Mouse (Mus musculus) limb, embryonic 13.5 days (tissue): ENCODE results near the gene Bod1l. TPM values are rescaled to one million over a fixed set of nuclear protein-coding genes. Genes with fewer than 3 reads are reported as not detected.
A peak's percentile ranks its signal among the peaks of the same experiment; 100 is the strongest.

Experiments
- ATAC-seq: fragments of 200-750 bp; cut with Nextera tagmentation; 2 replicates; pipeline ENCODE4 v1.8.0; 2017; ENCODE audit warnings: low read depth, moderate number of reproducible peaks, moderate TSS enrichment; ENCODE audit not compliant: low FRiP score
- H3K27ac ChIP-seq: fragments of 300-500 bp; sonication (generic); 2 replicates; pipeline ENCODE4 v1.5.1; 2015; ENCODE audit warnings: inconsistent platforms, mild to moderate bottlenecking, moderate library complexity
- H3K27me3 ChIP-seq: fragments of 300-500 bp; sonication (generic); 2 replicates; pipeline ENCODE4 v1.6.1; 2015; ENCODE audit warnings: mild to moderate bottlenecking, inconsistent platforms
- H3K36me3 ChIP-seq: fragments of 300-500 bp; sonication (generic); 2 replicates; pipeline ENCODE4 v1.6.1; 2015; ENCODE audit warnings: inconsistent platforms, mild to moderate bottlenecking, moderate library complexity
- H3K4me1 ChIP-seq: fragments of 300-500 bp; sonication (generic); 2 replicates; pipeline ENCODE4 v1.6.1; 2015; ENCODE audit warnings: inconsistent platforms
- H3K4me2 ChIP-seq: fragments of 300-500 bp; sonication (generic); replicated peaks from 2 replicates; pipeline ENCODE4 v1.6.1; 2015; ENCODE audit warnings: inconsistent platforms, mild to moderate bottlenecking, moderate library complexity
- H3K4me3 ChIP-seq: fragments of 300-500 bp; sonication (generic); 2 replicates; pipeline ENCODE4 v1.5.1; 2015; ENCODE audit warnings: moderate library complexity, mild to moderate bottlenecking, inconsistent platforms
- H3K9ac ChIP-seq: fragments of 300-500 bp; sonication (generic); 2 replicates; pipeline ENCODE4 v1.6.1; 2015; ENCODE audit warnings: mild to moderate bottlenecking, inconsistent platforms
- H3K9me3 ChIP-seq: fragments of 300-500 bp; sonication (generic); 2 replicates; pipeline ENCODE4 v1.6.1; 2016; ENCODE audit warnings: inconsistent platforms
- WGBS: fragments of 180-500 bp; shearing (Covaris S2); methylation state at CpG from one replicate; pipeline ENCODE4 v1.1.7; 2015; 5-methylcytosine and 5-hydroxymethylcytosine counted together
- polyA plus RNA-seq: library from polyadenylated mRNA; unstranded; fragments of >200 nt; fragmentation: Nextera tagmentation; extraction: Ambion mirVana; gene quantifications from 2 replicates; pipeline ENCODE4 v1.2.1, GENCODE M21; 2015

Gene Bod1l
- polyA plus RNA-seq, 1 experiment from 2014 or later, result 26.7 TPM

GRCm38 (mm10) chr5:41763731-41764721, 80.1 kb downstream of the Bod1l start, which contains the start of gene Nkx3-2:
TSS of gene Nkx3-2 (minus strand) at chr5:41764501.
- peak; percentile 77 for ATAC-seq
- no peaks in the 10 kb centered on the region for H3K9me3 ChIP-seq
- peak within 1 kb of the TSS; percentile 80 for H3K9ac ChIP-seq
- 0 out of 2 replicates have a peak, but pooled peaks cover 3% of the 10 kb centered on the region for H3K36me3 ChIP-seq
- H3K4me1 ChIP-seq, result peaks cover 38% of the 10 kb centered on the region
- under 1% methylated on average over 79 of the region's 79 CpGs for WGBS
- peaks cover 88% of the 10 kb centered on the region for H3K27me3 ChIP-seq
- peak within 1 kb of the TSS; percentile 56 for H3K4me3 ChIP-seq
- H3K27ac ChIP-seq, result peak within 1 kb of the TSS; percentile 73; the same call in 1 of the 2 replicates
- H3K4me2 ChIP-seq, result peak within 1 kb of the TSS; percentile 75

DNA sequence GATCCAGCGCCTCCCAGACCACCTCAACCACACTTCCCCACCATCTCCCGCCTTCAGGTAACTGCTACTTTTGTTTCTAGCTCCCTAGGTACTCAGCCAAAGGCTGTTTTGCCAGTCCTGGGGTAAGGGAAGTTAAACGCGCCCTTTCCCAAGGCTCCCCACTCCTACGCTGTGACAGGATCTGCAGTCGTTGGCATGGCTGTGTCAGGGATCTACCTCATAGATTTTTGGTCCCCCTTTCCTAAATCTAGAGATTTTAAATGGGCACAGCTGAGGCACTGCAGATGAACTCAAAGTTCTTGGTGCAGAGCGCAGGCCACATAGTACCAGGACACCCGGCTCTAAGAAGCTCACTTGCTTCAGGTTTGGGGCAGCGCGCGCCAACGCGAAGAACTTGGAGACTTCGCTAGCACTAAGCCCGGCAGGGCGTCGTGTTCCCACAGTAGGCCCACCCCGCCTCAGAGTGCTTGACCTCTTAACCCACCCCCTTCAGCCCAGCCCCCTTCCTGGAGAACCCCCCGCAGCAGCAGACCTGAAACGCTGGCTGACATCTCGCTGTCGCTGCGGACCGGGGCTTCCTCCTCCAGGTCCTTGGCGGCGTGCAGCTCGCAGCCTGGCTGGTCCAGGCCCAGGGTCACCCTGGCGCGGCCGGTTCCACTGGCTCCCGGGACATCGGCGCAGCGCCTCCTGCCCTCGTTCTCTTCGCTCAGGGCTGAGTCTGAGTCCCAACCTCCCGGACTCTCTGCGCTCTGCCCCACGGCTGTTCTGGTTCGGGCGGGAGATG, 81.0 kb downstream of the Bod1l start:
- H3K36me3 ChIP-seq, result 0 out of 2 replicates have a peak, but pooled peaks cover 3% of the 10 kb centered on the region
- H3K9ac ChIP-seq, result peak overlapping the region; percentile 80
- peak overlapping the region; percentile 75 for H3K4me2 ChIP-seq
- no peaks in the 10 kb centered on the region for H3K9me3 ChIP-seq
- H3K4me3 ChIP-seq, result peak overlapping the region; percentile 56
- peak overlapping the region; percentile 73; the same call in 1 of the 2 replicates for H3K27ac ChIP-seq
- ATAC-seq, result peak; percentile 42
- 2% methylated on average over 41 of the region's 41 CpGs for WGBS
- H3K4me1 ChIP-seq, result peaks cover 38% of the 10 kb centered on the region
- peaks cover 91% of the 10 kb centered on the region for H3K27me3 ChIP-seq

DNA sequence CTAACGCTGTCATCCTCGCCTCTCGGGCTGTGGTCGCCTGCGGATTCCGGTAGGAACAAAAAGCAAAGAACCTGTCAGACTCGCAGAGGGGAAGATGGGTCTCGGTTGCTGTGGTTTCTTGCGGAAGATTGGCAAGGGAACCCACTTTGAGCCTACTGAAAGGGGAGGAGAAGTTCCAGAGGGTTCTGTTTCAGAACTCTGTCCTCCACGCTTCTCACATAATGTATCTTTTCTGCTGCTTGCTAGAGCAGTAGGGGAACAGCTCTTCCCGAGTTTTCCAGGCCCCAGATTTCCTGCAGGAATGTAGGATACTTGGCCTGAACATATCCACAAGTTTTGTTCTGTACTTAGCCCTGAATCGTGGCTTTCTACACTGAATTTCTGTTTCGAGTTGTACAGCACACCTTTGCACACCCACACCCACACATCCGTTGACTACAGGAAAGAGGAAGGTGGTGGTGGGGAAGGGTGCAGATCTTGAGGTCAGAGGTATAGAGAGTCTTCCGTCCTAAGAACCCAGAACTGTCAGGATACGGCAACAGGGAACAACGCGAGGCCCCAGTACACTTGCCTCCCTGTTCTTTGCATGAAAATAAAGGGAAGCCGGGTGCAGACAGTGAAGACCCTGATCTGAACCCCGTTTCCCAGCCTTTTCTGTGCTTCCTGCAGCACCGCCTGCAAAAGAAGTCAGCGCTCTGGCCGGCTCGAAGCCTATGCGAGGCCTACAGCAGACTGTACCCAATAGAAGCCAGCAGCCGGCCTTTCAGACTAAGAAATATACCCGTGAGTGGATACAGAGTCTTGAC, 81.8 kb downstream of the Bod1l start:
- Histone ChIP-seq H3K4me3 (peak overlapping the region; percentile 56), H3K9me3 (no peaks in the 10 kb centered on the region), H3K27ac (no peak overlapping the region), H3K4me1 (peaks cover 30% of the 10 kb centered on the region), H3K27me3 (peaks cover 91% of the 10 kb centered on the region), H3K4me2 (peak overlapping the region; percentile 75), H3K9ac (peak overlapping the region; percentile 80), H3K36me3 (0 out of 2 replicates have a peak, but pooled peaks cover 3% of the 10 kb centered on the region)
- 3% methylated on average over 27 of the region's 27 CpGs for WGBS
- ATAC-seq, result no peak

DNA sequence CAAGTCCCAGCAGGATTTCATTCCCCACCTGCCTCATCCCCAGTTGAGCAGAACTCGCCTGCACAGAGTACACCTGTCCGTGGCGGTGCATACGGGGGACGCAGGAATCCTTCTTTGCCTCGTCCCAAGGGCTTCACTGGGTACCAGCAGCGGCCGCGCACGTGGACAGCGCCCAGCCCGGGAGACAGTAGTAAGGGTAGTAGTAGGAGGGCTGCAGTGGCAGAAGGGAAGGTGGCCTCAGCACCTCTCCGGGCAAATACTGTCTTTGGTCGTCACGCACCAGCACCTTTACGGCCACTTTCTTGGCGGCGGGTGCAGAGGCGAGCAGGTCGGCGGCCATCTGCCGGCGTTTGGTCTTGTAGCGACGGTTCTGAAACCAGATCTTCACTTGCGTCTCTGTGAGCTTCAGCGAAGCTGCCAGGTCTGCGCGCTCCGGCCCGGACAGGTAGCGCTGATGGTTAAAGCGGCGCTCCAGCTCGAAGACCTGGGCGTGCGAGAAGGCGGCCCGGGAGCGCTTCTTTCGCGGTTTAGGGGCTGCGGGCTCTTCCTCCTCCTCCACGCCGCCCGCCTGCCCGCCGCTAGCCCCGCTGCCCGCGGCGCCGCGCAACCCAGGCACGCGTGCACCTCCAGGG, 82.5 kb downstream of the Bod1l start:
- Histone ChIP-seq H3K9ac (peak overlapping the region; percentile 80), H3K27ac (no peak overlapping the region), H3K9me3 (no peaks in the 10 kb centered on the region), H3K27me3 (peaks cover 91% of the 10 kb centered on the region), H3K4me2 (peak overlapping the region; percentile 75), H3K4me1 (peaks cover 23% of the 10 kb centered on the region), H3K4me3 (peak overlapping the region; percentile 56), H3K36me3 (0 out of 2 replicates have a peak, but pooled peaks cover 3% of the 10 kb centered on the region)
- ATAC-seq, result no peak
- WGBS, result under 1% methylated on average over 53 of the region's 56 CpGs

GRCm38 (mm10) chr5:41760831-41761508, 83.1 kb downstream of the Bod1l start:
- H3K36me3 ChIP-seq, result 0 out of 2 replicates have a peak, but pooled peaks cover 3% of the 10 kb centered on the region
- H3K9me3 ChIP-seq, result no peaks in the 10 kb centered on the region
- H3K4me2 ChIP-seq, result peak overlapping the region; percentile 75
- H3K27me3 ChIP-seq, result peaks cover 91% of the 10 kb centered on the region
- H3K4me3 ChIP-seq, result peak overlapping the region; percentile 56
- ATAC-seq, result no peak
- no peak overlapping the region for H3K27ac ChIP-seq
- H3K4me1 ChIP-seq, result peaks cover 22% of the 10 kb centered on the region
- peak overlapping the region; percentile 80 for H3K9ac ChIP-seq
- 6% methylated on average over 22 of the region's 22 CpGs for WGBS

GRCm38 (mm10) chr5:41760071-41760470, 84.0 kb downstream of the Bod1l start:
- 0 out of 2 replicates have a peak, but pooled peaks cover 3% of the 10 kb centered on the region for H3K36me3 ChIP-seq
- no peak overlapping the region for H3K27ac ChIP-seq
- H3K9ac ChIP-seq, result no peak overlapping the region
- 11% methylated on average over 8 of the region's 8 CpGs for WGBS
- no peaks in the 10 kb centered on the region for H3K9me3 ChIP-seq
- peak overlapping the region; percentile 14; the same call in 1 of the 2 replicates for H3K4me3 ChIP-seq
- H3K4me1 ChIP-seq, result peaks cover 22% of the 10 kb centered on the region
- ATAC-seq, result no peak
- H3K4me2 ChIP-seq, result peak overlapping the region; percentile 35
- peaks cover 94% of the 10 kb centered on the region for H3K27me3 ChIP-seq

DNA sequence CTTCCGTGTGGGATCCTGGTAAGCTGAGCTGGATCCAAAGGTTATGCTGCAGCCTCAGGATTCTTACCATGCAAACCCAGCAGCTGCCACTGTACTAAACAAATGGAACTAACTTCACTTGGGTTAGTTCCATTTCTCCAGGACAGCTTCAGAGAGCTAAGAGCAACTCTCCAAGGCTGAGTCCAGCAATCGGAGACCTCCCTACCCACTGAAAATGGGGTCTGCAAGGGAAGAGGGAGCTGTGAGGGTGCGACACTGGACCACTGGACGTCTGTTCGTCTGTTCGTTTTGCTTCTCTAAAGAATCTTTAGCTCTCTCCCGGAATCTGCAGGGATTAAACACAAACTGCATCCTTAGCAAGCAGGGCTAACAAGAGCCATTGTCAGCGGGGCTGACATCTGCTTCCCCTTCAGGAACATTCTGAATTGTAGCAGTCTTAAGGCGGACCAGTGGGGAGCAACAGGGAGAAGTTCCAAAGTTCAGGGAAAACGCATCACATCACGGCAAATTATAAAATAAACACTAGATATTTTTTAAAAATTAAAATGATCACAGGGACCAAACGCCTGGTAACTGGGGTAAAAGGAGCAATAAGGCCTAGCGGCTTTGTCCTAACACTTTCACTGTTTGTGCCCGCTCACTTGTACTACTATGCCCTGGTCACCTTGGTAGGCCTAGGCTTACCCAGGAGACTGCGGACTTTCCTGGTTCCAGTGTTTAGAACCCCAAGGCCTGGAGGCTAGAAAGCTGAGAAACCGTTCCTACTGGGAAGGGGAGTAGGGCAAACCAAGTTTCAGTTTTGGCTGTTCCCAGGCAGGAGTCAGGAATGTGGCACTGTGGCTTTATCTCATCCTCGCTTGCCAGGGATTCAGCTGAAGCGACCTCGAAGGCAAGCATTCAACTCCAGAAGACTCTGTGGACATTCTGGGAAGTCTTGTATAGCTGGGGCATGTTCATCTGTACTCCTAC, 85.2 kb downstream of the Bod1l start:
- Histone ChIP-seq H3K27ac (no peak overlapping the region), H3K36me3 (0 out of 2 replicates have a peak, but pooled peaks cover 3% of the 10 kb centered on the region), H3K9me3 (no peaks in the 10 kb centered on the region), H3K27me3 (peaks cover 95% of the 10 kb centered on the region), H3K4me3 (peak overlapping the region; percentile 5; the same call in 1 of the 2 replicates), H3K4me2 (peak overlapping the region; percentile 31), H3K4me1 (peaks cover 25% of the 10 kb centered on the region), H3K9ac (no peak overlapping the region)
- ATAC-seq, result no peak
- WGBS, result 12% methylated on average over 19 of the region's 19 CpGs

DNA sequence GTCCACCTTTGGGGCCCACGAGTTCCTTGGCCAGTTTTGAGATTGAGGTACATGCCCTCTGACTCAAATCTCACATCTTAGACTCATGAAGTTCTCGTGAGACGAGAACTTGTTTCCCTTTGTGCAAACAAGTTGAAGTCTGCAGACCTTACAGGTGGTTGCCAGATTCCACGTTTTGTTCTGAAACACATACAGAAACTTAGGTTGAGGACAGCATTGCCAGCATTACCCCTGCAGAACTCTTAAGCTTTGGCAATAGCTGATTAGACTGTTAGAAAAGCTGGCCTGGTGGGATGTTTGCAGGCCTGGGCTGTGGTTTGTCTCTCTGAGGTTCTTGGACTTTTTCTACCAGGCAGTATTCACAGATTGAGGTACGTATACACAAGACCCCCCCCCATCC, 86.8 kb downstream of the Bod1l start:
- Histone ChIP-seq H3K27ac (no peak overlapping the region), H3K4me1 (peaks cover 18% of the 10 kb centered on the region), H3K9me3 (no peaks in the 10 kb centered on the region), H3K4me2 (no peak overlapping the region), H3K4me3 (no peak overlapping the region), H3K36me3 (0 out of 2 replicates have a peak, but pooled peaks cover 3% of the 10 kb centered on the region), H3K9ac (no peak overlapping the region), H3K27me3 (peaks cover 95% of the 10 kb centered on the region)
- ATAC-seq, result no peak
- WGBS, result 9% methylated on average over 5 of the region's 5 CpGs

DNA sequence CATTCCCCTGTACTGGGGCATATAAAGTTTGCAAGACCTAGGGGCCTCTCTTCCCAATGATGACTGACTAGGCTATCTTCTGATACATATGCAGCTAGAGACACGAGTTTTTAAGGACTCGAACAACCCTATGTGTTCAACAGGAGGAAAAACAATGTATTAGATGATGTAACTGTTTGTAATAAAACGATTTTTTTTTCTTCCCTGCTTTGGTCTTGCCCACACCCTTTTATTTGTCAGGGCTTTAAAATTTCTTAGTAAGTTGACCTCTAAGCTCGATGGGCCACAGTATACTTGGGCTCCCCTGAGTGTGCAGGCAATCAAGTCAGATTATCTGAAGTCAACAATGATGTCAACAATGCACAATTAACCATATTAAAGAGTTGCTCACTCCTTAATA, 87.7 kb downstream of the Bod1l start:
- no peak overlapping the region for H3K27ac ChIP-seq
- H3K27me3 ChIP-seq, result peaks cover 95% of the 10 kb centered on the region
- 4% methylated on average over 4 of the region's 4 CpGs for WGBS
- ATAC-seq, result no peak
- H3K4me3 ChIP-seq, result no peak overlapping the region
- no peak overlapping the region for H3K9ac ChIP-seq
- peaks cover 10% of the 10 kb centered on the region for H3K4me1 ChIP-seq
- 0 out of 2 replicates have a peak, but pooled peaks cover 3% of the 10 kb centered on the region for H3K36me3 ChIP-seq
- H3K4me2 ChIP-seq, result no peak overlapping the region
- H3K9me3 ChIP-seq, result no peaks in the 10 kb centered on the region
